Mouse (Mus musculus): ENCODE data around the gene Ift20. TPM values are rescaled to one million over a fixed set of nuclear protein-coding genes. Genes with fewer than 3 reads are reported as not detected.

The Ift20 gene
- 85.7 and 97.9 TPM in 2 replicates for polyA plus RNA-seq (2016; fragmentation: Nextera tagmentation; extraction: Ambion mirVana)

GRCm38 (mm10) chr11:78536080-78536689, at the start of gene Ift20, which contains the start of gene Tnfaip1:
Gene Ift20, plus strand, starts transcription at chr11:78536361.
Gene Tnfaip1, minus strand, starts transcription at chr11:78536332.
- no peaks in the 10 kb centered on the region for H3K27me3 ChIP-seq (ENCODE audit: low read depth, poor library complexity, severe bottlenecking)
- H3K4me3 ChIP-seq = peak within 1 kb of the TSS; percentile 92

GRCm38 (mm10) chr11:78488168-78488567, 48.0 kb upstream of the Ift20 start:
- H3K4me3 ChIP-seq = no peak overlapping the region

More at GRCm38 (mm10) chr11:78536080-78536689, at the start of gene Ift20, which contains the start of gene Tnfaip1:
- DNase-seq (ENCODE audit: low spot score) = peak; percentile 94
- no peaks in the 10 kb centered on the region for H3K9me3 ChIP-seq (replicated peaks)
- WGBS = under 1% methylated on average over 52 of the region's 52 CpGs
- peaks cover 24% of the 10 kb centered on the region for H3K4me1 ChIP-seq
- H3K27ac ChIP-seq = peak within 1 kb of the TSS; percentile 91
- peaks cover 45% of the 10 kb centered on the region for H3K36me3 ChIP-seq

GRCm38 (mm10) chr11:78490781-78491241, 45.4 kb upstream of the Ift20 start:
- 6% methylated on average over 48 of the region's 48 CpGs for WGBS

More at GRCm38 (mm10) chr11:78488168-78488567, 48.0 kb upstream of the Ift20 start:
- no peaks in the 10 kb centered on the region for H3K36me3 ChIP-seq
- peak; percentile 85 for DNase-seq (ENCODE audit: low spot score)
- H3K9me3 ChIP-seq (replicated peaks) = no peaks in the 10 kb centered on the region
- no peak overlapping the region for H3K27ac ChIP-seq
- WGBS = 7% methylated on average over 8 of the region's 8 CpGs
- peaks cover 95% of the 10 kb centered on the region for H3K27me3 ChIP-seq (ENCODE audit: low read depth, poor library complexity, severe bottlenecking)
- H3K4me1 ChIP-seq = peaks cover 8% of the 10 kb centered on the region

GRCm38 (mm10) chr11:78495904-78496303, 40.3 kb upstream of the Ift20 start:
- Histone ChIP-seq H3K27me3 (ENCODE audit: low read depth, poor library complexity, severe bottlenecking) (peaks cover 91% of the 10 kb centered on the region), H3K27ac (no peak overlapping the region), H3K36me3 (no peaks in the 10 kb centered on the region), H3K4me1 (peaks cover 18% of the 10 kb centered on the region), H3K4me3 (no peak overlapping the region), H3K9me3 (replicated peaks) (no peaks in the 10 kb centered on the region)
- peak; percentile 78 for DNase-seq (ENCODE audit: low spot score)
- 7% methylated on average over 6 of the region's 6 CpGs for whole genome bisulfite sequencing

More at GRCm38 (mm10) chr11:78490781-78491241, 45.4 kb upstream of the Ift20 start:
- Histone ChIP-seq H3K36me3 (no peaks in the 10 kb centered on the region), H3K4me1 (peaks cover 8% of the 10 kb centered on the region), H3K27me3 (ENCODE audit: low read depth, poor library complexity, severe bottlenecking) (peaks cover 96% of the 10 kb centered on the region), H3K27ac (0 out of 2 replicates have a peak overlapping the region, but pooled peaks have one; percentile 25), H3K4me3 (peak overlapping the region; percentile 40), H3K9me3 (replicated peaks) (no peaks in the 10 kb centered on the region)
- peak; percentile 68 for DNase-seq (ENCODE audit: low spot score)

GRCm38 (mm10) chr11:78497071-78497541, 39.1 kb upstream of the Ift20 start:
- 2% methylated on average over 44 of the region's 44 CpGs for WGBS
- DNase-seq (ENCODE audit: low spot score) = peak; percentile 62
- 0 out of 2 replicates have a peak overlapping the region, but pooled peaks have one; percentile 30 for H3K27ac ChIP-seq
- H3K27me3 ChIP-seq (ENCODE audit: low read depth, poor library complexity, severe bottlenecking) = peaks cover 87% of the 10 kb centered on the region
- peaks cover 16% of the 10 kb centered on the region for H3K4me1 ChIP-seq
- H3K36me3 ChIP-seq = no peaks in the 10 kb centered on the region
- H3K4me3 ChIP-seq = peak overlapping the region; percentile 76
- no peaks in the 10 kb centered on the region for H3K9me3 ChIP-seq (replicated peaks)

DNA sequence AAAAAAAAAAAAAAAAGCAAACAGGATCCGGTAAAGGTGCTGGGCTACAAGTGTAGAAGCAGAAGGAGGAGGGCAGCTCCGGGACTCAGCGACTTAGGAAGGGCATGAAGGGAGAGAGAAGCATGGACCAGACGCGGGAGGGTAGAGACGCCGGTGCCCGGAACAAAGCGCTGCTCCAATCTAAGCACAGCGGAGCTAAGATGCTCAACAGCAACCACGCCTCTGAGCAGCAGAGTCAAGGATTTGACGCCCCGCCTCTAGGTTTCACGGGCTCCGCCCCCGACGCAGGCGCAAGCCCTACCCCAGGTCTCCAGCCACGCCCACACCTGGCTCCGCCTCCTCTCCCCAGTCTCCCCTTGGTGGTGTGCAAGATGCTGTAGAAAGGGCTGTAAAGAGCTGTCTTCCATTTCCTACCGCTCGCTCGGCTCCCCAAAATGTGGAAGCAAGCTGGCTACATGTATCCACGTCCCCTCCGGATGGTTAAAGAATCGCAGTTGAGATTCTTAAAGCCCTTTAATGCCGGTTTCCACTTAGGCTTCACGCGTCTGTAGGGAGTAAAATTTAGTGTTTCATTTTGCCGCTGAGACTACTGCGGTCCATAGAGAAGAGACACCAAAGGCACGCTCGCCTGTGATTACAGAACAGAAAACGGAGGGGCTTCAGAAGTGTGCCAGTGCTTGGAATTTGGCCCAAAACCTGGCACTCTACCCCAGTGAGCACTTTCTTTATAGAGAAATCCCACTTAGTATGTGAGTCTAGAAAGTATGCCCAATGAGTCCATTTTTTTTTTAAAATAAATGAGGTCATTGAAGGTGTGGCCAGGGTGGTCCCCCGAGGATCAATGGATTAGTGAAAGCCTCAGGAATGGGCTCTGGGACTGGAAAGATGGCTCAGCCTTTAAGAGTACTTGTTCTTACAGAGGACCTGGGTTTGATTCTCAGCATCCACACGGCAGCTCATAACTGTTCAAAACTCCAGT, 38.3 kb upstream of the Ift20 start, which contains the start of gene Sarm1:
Gene Sarm1, minus strand, starts transcription at position 211 of the 979 bp plus-strand sequence.
- Histone ChIP-seq H3K4me1 (peaks cover 16% of the 10 kb centered on the region), H3K27ac (peak within 1 kb of the TSS; percentile 53; the same call in 1 of the 2 replicates), H3K36me3 (no peaks in the 10 kb centered on the region), H3K4me3 (peak within 1 kb of the TSS; percentile 76), H3K27me3 (ENCODE audit: low read depth, poor library complexity, severe bottlenecking) (peaks cover 80% of the 10 kb centered on the region), H3K9me3 (replicated peaks) (no peaks in the 10 kb centered on the region)
- WGBS = 4% methylated on average over 36 of the region's 36 CpGs
- peak; percentile 94 for DNase-seq (ENCODE audit: low spot score)

DNA sequence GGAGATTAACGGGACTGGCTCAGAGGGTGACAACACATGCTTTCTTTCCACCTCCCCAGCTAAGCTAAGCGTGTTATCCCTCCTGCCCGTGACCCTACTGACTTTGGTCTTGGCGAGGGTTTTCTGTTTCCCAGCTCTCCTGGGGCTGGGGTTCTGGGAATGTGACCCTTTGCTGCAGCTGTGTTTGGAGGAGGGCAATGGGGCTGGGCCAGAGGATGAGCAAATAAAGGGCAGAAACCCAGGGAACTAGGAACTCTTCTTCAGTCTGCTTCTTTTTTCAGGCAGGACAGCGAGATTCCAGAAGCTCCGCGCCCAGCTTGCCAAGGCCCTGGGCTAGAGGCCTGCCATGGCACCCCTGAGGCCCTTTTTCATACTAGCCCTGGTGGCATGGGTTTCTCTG, 37.2 kb upstream of the Ift20 start, which contains the start of gene Vtn:
Gene Vtn, plus strand, starts transcription at position 88 of the 400 bp plus-strand sequence.
- no peaks in the 10 kb centered on the region for H3K36me3 ChIP-seq
- H3K4me1 ChIP-seq = peaks cover 16% of the 10 kb centered on the region
- DNase-seq (ENCODE audit: low spot score) = no peak
- H3K4me3 ChIP-seq = peak within 1 kb of the TSS; percentile 76
- peaks cover 72% of the 10 kb centered on the region for H3K27me3 ChIP-seq (ENCODE audit: low read depth, poor library complexity, severe bottlenecking)
- H3K9me3 ChIP-seq (replicated peaks) = no peaks in the 10 kb centered on the region
- peak within 1 kb of the TSS; percentile 53; the same call in 1 of the 2 replicates for H3K27ac ChIP-seq
- WGBS = 59% methylated on average over 7 of the region's 7 CpGs

DNA sequence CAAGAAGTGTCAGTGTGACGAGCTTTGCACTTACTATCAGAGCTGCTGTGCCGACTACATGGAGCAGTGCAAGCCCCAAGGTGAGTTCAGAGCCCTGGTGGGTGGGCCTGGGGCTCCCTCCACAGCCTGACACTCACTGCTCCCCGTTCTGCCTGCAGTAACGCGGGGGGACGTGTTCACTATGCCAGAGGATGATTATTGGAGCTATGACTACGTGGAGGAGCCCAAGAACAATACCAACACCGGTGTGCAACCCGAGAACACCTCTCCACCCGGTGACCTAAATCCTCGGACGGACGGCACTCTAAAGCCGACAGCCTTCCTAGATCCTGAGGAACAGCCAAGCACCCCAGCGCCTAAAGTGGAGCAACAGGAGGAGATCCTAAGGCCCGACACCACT, 36.6 kb upstream of the Ift20 start:
- no peak for DNase-seq (ENCODE audit: low spot score)
- Histone ChIP-seq H3K36me3 (no peaks in the 10 kb centered on the region), H3K9me3 (replicated peaks) (no peaks in the 10 kb centered on the region), H3K27ac (no peak overlapping the region), H3K27me3 (ENCODE audit: low read depth, poor library complexity, severe bottlenecking) (peaks cover 67% of the 10 kb centered on the region), H3K4me3 (no peak overlapping the region), H3K4me1 (peaks cover 16% of the 10 kb centered on the region)
- WGBS = 50% methylated on average over 16 of the region's 16 CpGs

- no peak overlapping the region for H3K4me3 ChIP-seq
- H3K9me3 ChIP-seq (replicated peaks) = no peaks in the 10 kb centered on the region
- H3K36me3 ChIP-seq = peaks cover 8% of the 10 kb centered on the region
- no peak for DNase-seq (ENCODE audit: low spot score)
- H3K4me1 ChIP-seq = peaks cover 16% of the 10 kb centered on the region
- no peak overlapping the region for H3K27ac ChIP-seq
- 82% methylated on average over 9 of the region's 9 CpGs for WGBS
- H3K27me3 ChIP-seq (ENCODE audit: low read depth, poor library complexity, severe bottlenecking) = peaks cover 55% of the 10 kb centered on the region
Measured at GRCm38 (mm10) chr11:78500623-78501202, 35.4 kb upstream of the Ift20 start.

DNA sequence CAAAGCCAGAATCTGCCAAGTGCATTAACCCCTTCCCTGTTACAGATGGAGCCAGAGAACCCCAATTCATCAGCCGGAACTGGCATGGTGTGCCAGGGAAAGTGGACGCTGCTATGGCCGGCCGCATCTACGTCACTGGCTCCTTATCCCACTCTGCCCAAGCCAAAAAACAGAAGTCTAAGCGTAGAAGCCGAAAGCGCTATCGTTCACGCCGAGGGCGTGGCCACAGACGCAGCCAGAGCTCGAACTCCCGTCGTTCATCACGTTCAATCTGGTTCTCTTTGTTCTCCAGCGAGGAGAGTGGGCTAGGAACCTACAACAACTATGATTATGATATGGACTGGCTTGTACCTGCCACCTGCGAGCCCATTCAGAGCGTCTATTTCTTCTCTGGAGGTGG, 34.6 kb upstream of the Ift20 start:
- DNase-seq (ENCODE audit: low spot score) = no peak
- peaks cover 16% of the 10 kb centered on the region for H3K4me1 ChIP-seq
- no peak overlapping the region for H3K27ac ChIP-seq
- 82% methylated on average over 20 of the region's 20 CpGs for WGBS
- H3K4me3 ChIP-seq = no peak overlapping the region
- H3K36me3 ChIP-seq = peaks cover 17% of the 10 kb centered on the region
- H3K9me3 ChIP-seq (replicated peaks) = no peaks in the 10 kb centered on the region
- H3K27me3 ChIP-seq (ENCODE audit: low read depth, poor library complexity, severe bottlenecking) = peaks cover 47% of the 10 kb centered on the region

DNA sequence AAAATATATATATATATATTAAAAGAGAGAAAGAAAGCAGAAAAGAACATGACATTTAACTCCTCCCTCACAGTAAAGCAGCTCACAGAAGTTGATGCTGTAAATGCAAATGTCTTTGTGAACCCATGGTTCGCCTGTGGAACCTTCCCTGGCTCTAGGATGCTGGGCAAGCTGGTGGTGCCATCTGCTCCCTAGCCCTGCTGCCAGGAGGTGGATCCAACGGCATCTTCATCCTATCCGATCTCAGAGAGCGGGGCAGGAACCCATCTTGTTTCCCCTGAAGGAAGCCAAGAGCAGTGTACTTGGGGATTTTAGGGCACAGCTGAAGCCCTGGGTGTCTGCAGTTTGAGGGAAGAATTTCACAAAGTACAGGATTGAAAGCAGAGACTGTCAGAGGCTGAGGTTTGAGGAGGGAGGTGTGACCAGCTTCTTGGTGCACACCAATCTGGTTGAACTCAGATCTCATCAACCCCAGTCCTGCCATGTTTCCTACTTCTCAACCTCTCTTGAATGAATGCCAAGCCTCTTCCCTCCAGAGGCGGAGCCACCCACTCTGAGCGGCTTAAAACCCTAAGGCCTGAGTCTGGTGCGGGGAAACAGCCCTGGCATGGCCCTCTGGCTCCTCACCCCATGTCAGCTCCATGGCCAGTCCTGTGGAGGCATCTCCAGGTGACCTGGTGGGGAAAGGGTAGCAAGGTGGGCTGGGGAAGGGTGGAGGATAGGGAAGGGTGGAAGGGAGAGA, 33.1 kb upstream of the Ift20 start, which contains the start of gene Sebox:
Gene Sebox, plus strand, starts transcription at position 539 of the 742 bp plus-strand sequence.
- H3K4me1 ChIP-seq = peaks cover 2% of the 10 kb centered on the region
- peaks cover 31% of the 10 kb centered on the region for H3K36me3 ChIP-seq
- DNase-seq (ENCODE audit: low spot score) = no peak
- no peak within 1 kb of the TSS for H3K4me3 ChIP-seq
- peaks cover 36% of the 10 kb centered on the region for H3K27me3 ChIP-seq (ENCODE audit: low read depth, poor library complexity, severe bottlenecking)
- H3K9me3 ChIP-seq (replicated peaks) = no peaks in the 10 kb centered on the region
- H3K27ac ChIP-seq = no peak within 1 kb of the TSS
- WGBS = 72% methylated on average over 7 of the region's 7 CpGs
